Mouse (Mus musculus) spleen, adult 2 months (tissue): Measurements from ENCODE around the gene Lhpp.

Experiments used
- CTCF ChIP-seq: fragments of 200-500 bp; IDR thresholded peaks from 2 replicates; pipeline ENCODE4 v1.5.1; 2011; ENCODE audit warnings: mild to moderate bottlenecking, inconsistent platforms; ENCODE audit not compliant: insufficient read depth, insufficient read length, insufficient replicate concordance; ENCODE audit errors: extremely low read depth
- POLR2A ChIP-seq: fragments of 200-500 bp; IDR thresholded peaks from 2 replicates; pipeline ENCODE4 v1.6.1; 2011; ENCODE audit warnings: low read depth, low read length, inconsistent platforms

GRCm38 (mm10) chr7:132679549-132679948 lies 69.1 kb downstream of the Lhpp start:
- TF ChIP-seq CTCF: no peak
- TF ChIP-seq POLR2A: no peak
